Mouse (Mus musculus) megakaryocyte, embryonic 14.5 days (primary cell): ENCODE results near the gene Ptgfrn. TPM values are rescaled to one million over a fixed set of nuclear protein-coding genes. Genes with fewer than 3 reads are reported as not detected.
A peak's percentile ranks its signal among the peaks of the same experiment; 100 is the strongest.

Experiments
- H3K27me3 ChIP-seq: replicated peaks from 2 replicates; pipeline ENCODE3; 2012; ENCODE audit warnings: inconsistent platforms
- H3K36me3 ChIP-seq: replicated peaks from 2 replicates; pipeline ENCODE3; 2012; ENCODE audit warnings: low read length, inconsistent platforms, mixed read lengths
- H3K4me1 ChIP-seq: 2 replicates; pipeline ENCODE4 v1.6.1; 2012; ENCODE audit warnings: inconsistent platforms
- H3K4me3 ChIP-seq: replicated peaks from 2 replicates; pipeline ENCODE3; 2012; ENCODE audit warnings: moderate library complexity, mild to moderate bottlenecking, inconsistent platforms
- H3K9me3 ChIP-seq: 2 replicates; pipeline ENCODE4 v1.6.1; 2012; ENCODE audit warnings: inconsistent platforms
- FLI1 ChIP-seq: IDR thresholded peaks from 2 replicates; pipeline ENCODE4 v1.6.1; 2012; ENCODE audit warnings: low read length, inconsistent platforms, mixed read lengths
- GATA1 ChIP-seq: IDR thresholded peaks from 3 replicates; pipeline ENCODE4 v1.6.1; 2012; ENCODE audit warnings: mixed read lengths, low read length, inconsistent platforms, borderline replicate concordance
- polyA plus RNA-seq: library from polyadenylated mRNA; stranded (reverse); fragments of >175 nt; gene quantifications from 2 replicates; pipeline ENCODE4 v1.2.3, GENCODE M21; 2012; ENCODE audit warnings: low replicate concordance; ENCODE audit not compliant: insufficient read depth

The Ptgfrn gene
- polyA plus RNA-seq, 1 experiment: 0.22 TPM

DNA sequence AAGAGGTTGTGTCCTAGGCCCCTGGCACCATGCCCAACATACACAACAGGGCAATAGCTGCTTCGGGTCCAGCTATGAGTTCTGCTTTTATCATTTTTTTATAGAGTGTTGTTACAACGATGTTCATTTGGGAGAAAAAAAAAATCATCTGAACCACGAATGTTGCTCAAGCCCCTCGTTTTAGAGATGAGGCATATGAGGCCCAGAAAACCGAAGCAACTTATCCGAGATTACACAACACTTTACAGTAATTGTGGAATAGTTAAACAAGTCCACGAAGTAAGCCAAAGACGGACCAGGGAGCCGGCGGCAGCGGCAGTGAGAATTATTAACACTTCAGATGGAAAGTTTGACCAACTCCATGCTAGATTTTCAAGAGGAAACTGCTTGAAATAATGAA is 7.7 kb upstream of the Ptgfrn start:
- peaks cover 16% of the 10 kb centered on the region for H3K9me3 ChIP-seq
- TF ChIP-seq FLI1: no peak
- TF ChIP-seq GATA1: no peak
- H3K4me1 ChIP-seq: no peaks in the 10 kb centered on the region

DNA sequence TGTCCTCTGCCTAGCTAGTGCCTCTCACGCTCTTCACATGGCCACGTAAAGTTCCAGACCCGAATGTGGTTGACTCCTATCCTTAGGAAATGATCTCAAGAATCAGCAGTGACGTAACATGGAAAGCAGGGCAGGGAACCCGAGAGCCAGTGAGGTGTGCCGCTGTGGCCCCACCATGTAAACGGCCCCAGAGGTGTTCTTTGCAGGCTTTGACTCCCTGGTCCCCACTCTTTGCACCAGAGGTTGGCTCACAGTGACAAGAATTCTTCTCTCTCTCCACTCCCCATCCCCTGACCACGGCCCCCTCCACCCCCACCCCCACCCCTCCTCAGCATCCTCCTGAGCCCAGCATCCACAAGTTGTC is 7.3 kb upstream of the Ptgfrn start:
- H3K4me3 ChIP-seq: no peak overlapping the region
- H3K27me3 ChIP-seq: peaks cover 25% of the 10 kb centered on the region
- peaks cover 16% of the 10 kb centered on the region for H3K9me3 ChIP-seq
- H3K4me1 ChIP-seq: no peaks in the 10 kb centered on the region
- no peaks in the 10 kb centered on the region for H3K36me3 ChIP-seq
- TF ChIP-seq GATA1: no peak
- TF ChIP-seq FLI1: no peak

More for the DNA sequence above, 7.7 kb upstream of the Ptgfrn start:
- H3K36me3 ChIP-seq: no peaks in the 10 kb centered on the region
- no peak overlapping the region for H3K4me3 ChIP-seq
- H3K27me3 ChIP-seq: peaks cover 20% of the 10 kb centered on the region

DNA sequence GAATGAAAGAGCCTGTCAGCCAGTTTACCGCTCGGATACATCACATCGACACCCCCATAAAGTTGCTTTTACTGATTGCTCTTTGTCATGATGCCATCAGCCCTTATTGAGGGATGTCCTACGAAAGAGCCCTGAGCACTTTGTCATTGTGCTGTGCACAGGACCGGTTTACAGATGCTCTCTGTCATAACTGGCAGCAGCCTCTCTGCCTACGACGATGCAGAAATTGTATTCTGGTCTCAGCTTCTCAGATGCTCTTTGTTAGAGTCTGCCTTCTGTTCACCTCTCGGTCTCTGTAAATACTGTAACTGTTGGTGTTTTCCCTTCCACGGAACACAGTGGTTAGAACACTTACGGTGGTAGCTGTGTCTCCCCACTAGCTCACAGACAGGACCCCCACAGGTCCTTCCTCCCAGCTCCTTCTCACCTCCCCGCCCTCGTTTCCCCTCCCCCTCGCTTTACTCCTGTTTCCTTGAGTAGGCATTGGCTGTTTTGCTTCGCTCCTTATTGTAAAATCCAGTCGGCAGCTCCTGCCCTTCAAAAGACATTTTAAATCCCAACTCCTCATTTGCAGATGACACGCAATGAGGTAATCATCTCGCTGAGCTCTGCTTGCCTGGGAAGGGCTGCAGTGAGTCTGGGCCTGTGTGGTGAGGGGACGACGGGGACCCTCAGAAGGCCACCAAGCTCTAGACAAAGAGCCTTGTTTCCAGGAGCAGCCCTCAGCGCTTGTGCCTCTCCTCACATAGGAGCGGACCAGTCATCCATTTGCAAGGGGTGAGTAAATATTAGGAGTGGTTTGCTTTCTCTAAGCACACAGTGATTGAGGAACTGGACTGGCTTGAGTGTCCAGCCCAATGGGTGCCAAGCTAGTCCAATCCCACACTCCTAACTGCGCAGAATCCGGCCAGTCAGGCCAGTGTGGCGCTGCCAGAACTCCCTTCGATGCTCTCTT is 6.6 kb upstream of the Ptgfrn start:
- TF ChIP-seq GATA1 (no peak), FLI1 (no peak)
- Histone ChIP-seq H3K4me1 (no peaks in the 10 kb centered on the region), H3K4me3 (no peak overlapping the region)

DNA sequence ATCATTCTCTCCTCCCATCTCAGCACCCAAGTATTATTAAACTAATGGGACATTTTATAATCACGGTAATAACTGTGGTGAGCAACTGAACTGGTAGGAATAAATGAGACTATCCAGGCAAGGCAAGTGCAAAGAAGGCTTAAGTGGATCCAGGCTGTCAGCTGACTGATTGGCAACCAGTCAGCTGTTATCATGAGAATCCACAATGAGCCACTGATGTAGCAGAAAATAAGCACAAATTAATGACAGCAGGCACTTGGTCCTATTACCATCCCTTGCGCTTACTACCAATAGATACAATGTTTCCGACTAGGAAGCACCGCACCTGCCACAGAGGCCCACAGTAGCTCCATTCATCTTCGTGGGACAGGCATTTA is 2.4 kb upstream of the Ptgfrn start:
- TF ChIP-seq FLI1 (no peak), GATA1 (no peak)
- Histone ChIP-seq H3K36me3 (no peaks in the 10 kb centered on the region), H3K4me1 (peaks cover 10% of the 10 kb centered on the region), H3K27me3 (peaks cover 73% of the 10 kb centered on the region), H3K4me3 (no peak overlapping the region), H3K9me3 (peaks cover 9% of the 10 kb centered on the region)

More for the DNA sequence above, 6.6 kb upstream of the Ptgfrn start:
- Histone ChIP-seq H3K36me3 (no peaks in the 10 kb centered on the region), H3K9me3 (peaks cover 16% of the 10 kb centered on the region), H3K27me3 (peaks cover 31% of the 10 kb centered on the region)

DNA sequence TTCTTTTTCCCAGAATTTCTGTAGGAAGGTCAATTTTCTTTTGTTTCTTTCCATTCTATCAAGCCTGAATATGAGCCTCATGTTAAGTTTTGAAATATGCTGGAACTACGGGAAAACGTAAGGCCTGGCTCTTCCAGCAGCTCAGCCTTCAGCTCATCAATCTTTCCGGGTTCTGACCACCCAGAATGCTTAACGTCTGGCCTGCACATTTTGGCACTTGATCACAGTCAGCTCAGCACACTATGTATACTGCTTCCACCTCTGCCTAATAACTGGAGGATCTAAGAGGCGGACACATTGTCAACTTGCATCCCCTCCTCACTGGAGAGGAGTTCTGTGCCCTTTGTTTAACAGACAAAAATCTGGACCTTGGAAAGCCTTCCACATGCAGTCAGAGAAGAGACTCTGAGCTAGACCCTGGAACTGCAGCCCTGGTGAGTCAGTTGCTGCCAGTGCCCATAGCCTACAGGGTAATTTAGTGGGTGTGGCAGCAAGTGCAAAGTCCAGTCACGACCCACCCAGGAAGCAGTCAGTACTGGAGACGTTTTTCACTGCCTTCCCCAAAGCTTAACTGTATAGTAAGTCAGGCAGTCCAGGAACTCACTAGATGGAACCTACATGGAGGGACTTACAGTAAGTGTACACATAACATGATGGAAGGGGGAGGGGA is 1.9 kb upstream of the Ptgfrn start:
- TF ChIP-seq GATA1 (no peak), FLI1 (no peak)
- peaks cover 75% of the 10 kb centered on the region for H3K27me3 ChIP-seq
- peaks cover 8% of the 10 kb centered on the region for H3K9me3 ChIP-seq
- H3K4me3 ChIP-seq: no peak overlapping the region
- H3K36me3 ChIP-seq: no peaks in the 10 kb centered on the region
- H3K4me1 ChIP-seq: peaks cover 10% of the 10 kb centered on the region

DNA sequence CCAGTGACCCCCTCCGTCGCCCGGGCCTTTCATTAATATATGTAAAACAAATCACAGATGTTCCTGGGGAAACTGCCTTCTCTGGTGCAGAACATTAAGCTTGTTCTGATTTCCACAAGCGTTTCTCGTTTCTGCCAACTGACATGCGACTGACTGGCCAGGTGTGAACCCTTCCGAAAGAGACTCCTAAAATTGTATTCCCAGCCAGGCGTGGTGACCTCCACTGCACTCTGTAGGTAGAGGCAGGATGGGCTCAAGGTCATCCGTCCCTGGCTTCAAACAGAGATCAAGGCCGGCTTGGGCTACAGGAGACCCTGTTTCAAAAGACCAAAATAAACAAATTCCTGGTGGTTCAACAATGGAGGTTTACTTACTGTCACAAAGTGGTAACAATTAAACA is 1.2 kb upstream of the Ptgfrn start:
- Histone ChIP-seq H3K4me3 (no peak overlapping the region), H3K27me3 (peaks cover 79% of the 10 kb centered on the region), H3K36me3 (no peaks in the 10 kb centered on the region), H3K9me3 (0 out of 2 replicates have a peak, but pooled peaks cover 3% of the 10 kb centered on the region), H3K4me1 (peaks cover 10% of the 10 kb centered on the region)
- TF ChIP-seq GATA1 (no peak), FLI1 (no peak)

DNA sequence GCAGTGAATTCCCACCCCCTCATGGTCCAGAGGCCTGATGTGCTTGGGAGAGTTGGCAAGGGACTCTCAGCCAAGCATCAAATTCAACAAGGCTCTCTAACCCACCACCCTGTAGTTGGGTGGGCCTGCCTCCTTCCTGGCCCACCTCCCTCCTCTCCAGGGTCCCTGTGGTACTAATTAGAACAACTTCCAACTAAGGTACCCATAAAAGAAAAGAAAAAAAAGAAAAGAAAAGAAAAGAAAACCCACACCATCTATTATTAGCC is 693 bp upstream of the Ptgfrn start:
- Histone ChIP-seq H3K4me1 (peaks cover 10% of the 10 kb centered on the region), H3K9me3 (0 out of 2 replicates have a peak, but pooled peaks cover 3% of the 10 kb centered on the region), H3K27me3 (peaks cover 78% of the 10 kb centered on the region), H3K36me3 (no peaks in the 10 kb centered on the region), H3K4me3 (no peak overlapping the region)
- TF ChIP-seq FLI1: no peak
- no peak for TF ChIP-seq GATA1

DNA sequence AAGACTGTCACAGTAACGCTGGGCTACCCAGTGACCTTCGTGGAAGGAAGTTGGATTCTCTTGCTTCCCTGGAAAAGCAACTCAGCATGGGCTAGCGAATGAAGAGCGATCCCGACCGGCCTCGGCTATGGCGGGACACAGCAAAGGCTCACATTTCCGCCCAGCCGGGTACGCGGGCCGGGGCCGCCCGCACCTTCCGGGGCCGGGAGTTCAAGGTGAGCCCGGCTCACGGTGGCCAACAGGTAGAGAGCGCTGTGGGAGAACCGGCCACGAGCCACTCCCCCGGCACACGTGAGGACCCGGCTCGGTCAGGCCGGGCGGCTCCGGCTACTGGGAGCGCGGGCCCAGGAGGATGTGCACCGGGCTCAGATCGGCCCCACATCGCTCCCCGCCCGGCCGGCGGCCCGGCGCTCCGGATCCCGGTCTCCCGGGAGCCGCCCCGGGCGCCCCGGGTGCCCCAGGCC is 488 bp downstream of the Ptgfrn start:
- TF ChIP-seq GATA1 (no peak), FLI1 (no peak)
- Histone ChIP-seq H3K27me3 (peaks cover 76% of the 10 kb centered on the region), H3K4me1 (peaks cover 10% of the 10 kb centered on the region), H3K36me3 (no peaks in the 10 kb centered on the region), H3K9me3 (0 out of 2 replicates have a peak, but pooled peaks cover 3% of the 10 kb centered on the region), H3K4me3 (peak overlapping the region; percentile 87)

DNA sequence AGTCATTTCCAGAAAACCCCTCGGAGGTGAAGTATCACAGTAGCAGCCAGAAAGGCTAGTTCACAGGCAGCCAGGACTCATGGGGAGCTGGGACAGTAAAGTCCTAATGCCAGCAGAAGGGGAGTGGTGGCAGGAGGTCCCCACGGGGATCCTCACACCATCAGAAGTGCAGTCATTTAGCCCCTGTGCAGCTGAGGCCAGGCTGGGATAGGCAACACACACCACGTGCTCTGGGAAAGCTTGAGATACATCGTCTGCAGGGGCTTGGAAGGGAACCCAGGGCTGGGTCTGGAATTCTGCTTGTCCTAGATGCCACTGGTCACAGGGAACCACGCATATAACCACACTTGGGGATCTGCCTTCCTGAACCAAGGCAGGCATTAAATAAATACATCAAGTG is 1.2 kb downstream of the Ptgfrn start:
- 0 out of 2 replicates have a peak, but pooled peaks cover 3% of the 10 kb centered on the region for H3K9me3 ChIP-seq
- no peaks in the 10 kb centered on the region for H3K36me3 ChIP-seq
- no peak overlapping the region for H3K4me3 ChIP-seq
- TF ChIP-seq FLI1 (no peak), GATA1 (no peak)
- H3K4me1 ChIP-seq: peaks cover 10% of the 10 kb centered on the region
- H3K27me3 ChIP-seq: peaks cover 77% of the 10 kb centered on the region

DNA sequence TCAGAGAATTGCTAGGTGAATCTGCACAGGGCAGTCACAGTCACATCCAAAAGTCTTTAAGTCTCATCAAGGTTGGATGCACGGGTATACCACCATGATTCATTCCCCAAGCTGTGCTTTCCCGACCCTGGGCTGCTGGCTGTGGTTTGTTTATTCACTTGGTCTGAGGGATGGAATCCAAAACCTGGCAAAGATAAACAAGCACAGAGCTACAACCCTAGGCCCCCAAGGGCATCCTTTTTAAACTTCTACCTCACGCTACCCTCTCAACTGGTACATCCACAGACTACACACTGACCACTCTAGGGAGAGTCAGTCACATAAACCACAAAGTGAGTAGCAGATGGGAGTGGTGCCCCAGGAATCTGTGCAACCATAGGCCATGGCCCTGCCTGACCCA is 1.8 kb downstream of the Ptgfrn start:
- no peak for TF ChIP-seq GATA1
- no peak for TF ChIP-seq FLI1
- Histone ChIP-seq H3K4me3 (no peak overlapping the region), H3K27me3 (peaks cover 78% of the 10 kb centered on the region), H3K36me3 (no peaks in the 10 kb centered on the region), H3K4me1 (peaks cover 10% of the 10 kb centered on the region), H3K9me3 (0 out of 2 replicates have a peak, but pooled peaks cover 3% of the 10 kb centered on the region)
